Mouse (Mus musculus): ENCODE results near the gene Agpat2. TPM values are rescaled to one million over a fixed set of nuclear protein-coding genes. Genes with fewer than 3 reads are reported as not detected.

The Agpat2 gene
- total and polyA plus RNA-seq, 2 experiments from 2014 or later, result 8.2 to 13.9 TPM

DNA sequence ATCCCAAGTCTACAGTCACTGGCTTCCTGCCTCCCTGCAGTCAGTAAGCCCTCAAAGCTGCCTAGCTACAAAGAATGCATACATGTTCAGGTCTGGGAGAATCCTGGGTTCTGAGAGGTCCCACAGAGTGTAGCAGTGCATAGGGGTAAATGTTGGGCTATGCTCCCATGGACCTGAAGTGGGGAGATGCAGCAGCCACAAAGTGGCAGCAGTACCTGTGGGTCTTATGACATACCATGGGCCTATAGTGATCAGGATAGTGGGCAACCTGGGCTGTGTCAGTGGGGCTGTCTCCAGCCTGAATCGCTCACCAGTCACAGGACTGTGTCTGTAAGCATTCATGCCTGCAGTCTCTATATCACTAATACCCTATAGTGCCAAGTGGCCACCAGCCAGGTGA is 24.5 kb downstream of the Agpat2 start, which contains the start of gene Egfl7:
Gene Egfl7, plus strand, starts transcription at position 301 of the 400 bp plus-strand sequence.
- 0 out of 2 replicates have a peak, but pooled peaks cover 4% of the 10 kb centered on the region for H3K4me1 ChIP-seq (ENCODE audit: insufficient read depth, low read length)
- ATAC-seq, result no peak
- peak within 1 kb of the TSS; percentile 60; the same call in 1 of the 2 replicates for H3K27ac ChIP-seq
- DNase-seq (ENCODE audit: low spot score), result no peak
- H3K36me3 ChIP-seq (ENCODE audit: insufficient read depth, low read length), result no peaks in the 10 kb centered on the region
- H3K4me2 ChIP-seq (ENCODE audit: low read depth, low read length), result no peak within 1 kb of the TSS
- no peak for TF ChIP-seq CTCF (IDR thresholded peaks at IDR 0.05; ENCODE audit: low read depth)
- H3K4me3 ChIP-seq (ENCODE audit: low read length), result no peak within 1 kb of the TSS
- 81% methylated on average over 1 of the region's 1 CpGs for WGBS
- H3K27me3 ChIP-seq (ENCODE audit: insufficient read depth, low read length), result no peaks in the 10 kb centered on the region
- no peak within 1 kb of the TSS for H3K9ac ChIP-seq (replicated peaks; ENCODE audit: low read length)
- H3K9me3 ChIP-seq (ENCODE audit: low read length), result no peaks in the 10 kb centered on the region

DNA sequence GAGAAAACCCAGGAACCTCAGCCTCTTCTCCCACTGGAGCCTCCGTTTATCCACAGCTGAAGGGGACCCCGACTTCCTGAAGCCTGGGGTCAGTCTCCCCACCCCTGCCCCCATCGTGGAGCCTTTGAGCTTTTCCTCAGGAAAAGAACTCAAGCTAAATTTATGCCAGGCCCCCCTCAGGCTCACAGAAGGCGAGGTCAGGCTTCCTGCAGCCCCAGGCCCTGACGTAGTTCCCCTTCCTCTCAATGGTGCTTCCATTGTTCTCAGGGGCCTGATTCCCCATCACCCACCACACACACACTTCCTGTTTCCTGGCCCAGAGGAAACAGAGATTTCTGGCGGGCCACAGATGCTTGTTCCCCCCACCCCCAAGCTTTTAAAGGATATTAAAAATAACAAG is 25.8 kb downstream of the Agpat2 start:
- ATAC-seq (no peak), DNase-seq (ENCODE audit: low spot score) (no peak)
- H3K27ac ChIP-seq, result peak overlapping the region; percentile 60; the same call in 1 of the 2 replicates
- WGBS, result 37% methylated on average over 6 of the region's 6 CpGs
- no peak overlapping the region for H3K4me2 ChIP-seq (ENCODE audit: low read depth, low read length)
- H3K4me1 ChIP-seq (ENCODE audit: insufficient read depth, low read length), result peaks cover 9% of the 10 kb centered on the region; the same call in 1 of the 2 replicates
- TF ChIP-seq CTCF (IDR thresholded peaks at IDR 0.05; ENCODE audit: low read depth), result no peak
- H3K27me3 ChIP-seq (ENCODE audit: insufficient read depth, low read length), result no peaks in the 10 kb centered on the region
- no peak overlapping the region for H3K4me3 ChIP-seq (ENCODE audit: low read length)
- H3K36me3 ChIP-seq (ENCODE audit: insufficient read depth, low read length), result no peaks in the 10 kb centered on the region
- no peaks in the 10 kb centered on the region for H3K9me3 ChIP-seq (ENCODE audit: low read length)
- H3K9ac ChIP-seq (replicated peaks; ENCODE audit: low read length), result no peak overlapping the region

DNA sequence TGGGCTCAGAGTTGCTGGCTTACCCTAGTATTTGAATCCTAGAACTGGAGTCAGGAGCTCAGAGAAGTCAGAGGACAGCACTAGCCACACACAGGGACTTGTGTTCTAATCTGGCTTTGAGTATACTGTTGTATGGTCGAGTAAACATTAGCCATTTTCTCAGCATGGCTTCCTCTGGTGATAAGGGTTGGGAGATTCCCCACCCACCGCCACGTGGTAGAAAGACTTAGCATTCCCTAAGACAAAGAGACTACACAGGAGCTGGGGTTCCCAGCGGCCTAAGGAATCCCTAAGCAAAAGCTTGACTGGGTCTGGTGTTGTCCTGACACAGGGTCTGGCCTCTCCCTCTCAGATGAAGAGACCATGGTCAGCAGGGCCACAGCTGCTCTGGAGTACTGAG is 27.8 kb downstream of the Agpat2 start:
- Histone ChIP-seq H3K9ac (replicated peaks; ENCODE audit: low read length) (no peak overlapping the region), H3K4me1 (ENCODE audit: insufficient read depth, low read length) (peaks cover 13% of the 10 kb centered on the region; the same call in 1 of the 2 replicates), H3K4me2 (ENCODE audit: low read depth, low read length) (no peak overlapping the region), H3K9me3 (ENCODE audit: low read length) (no peaks in the 10 kb centered on the region), H3K36me3 (ENCODE audit: insufficient read depth, low read length) (no peaks in the 10 kb centered on the region), H3K4me3 (ENCODE audit: low read length) (no peak overlapping the region), H3K27ac (peak overlapping the region; percentile 32; the same call in 1 of the 2 replicates), H3K27me3 (ENCODE audit: insufficient read depth, low read length) (no peaks in the 10 kb centered on the region)
- TF ChIP-seq CTCF (IDR thresholded peaks at IDR 0.05; ENCODE audit: low read depth), result no peak
- 55% methylated on average over 4 of the region's 4 CpGs for WGBS
- DNase-seq (ENCODE audit: low spot score), result no peak
- ATAC-seq, result no peak

DNA sequence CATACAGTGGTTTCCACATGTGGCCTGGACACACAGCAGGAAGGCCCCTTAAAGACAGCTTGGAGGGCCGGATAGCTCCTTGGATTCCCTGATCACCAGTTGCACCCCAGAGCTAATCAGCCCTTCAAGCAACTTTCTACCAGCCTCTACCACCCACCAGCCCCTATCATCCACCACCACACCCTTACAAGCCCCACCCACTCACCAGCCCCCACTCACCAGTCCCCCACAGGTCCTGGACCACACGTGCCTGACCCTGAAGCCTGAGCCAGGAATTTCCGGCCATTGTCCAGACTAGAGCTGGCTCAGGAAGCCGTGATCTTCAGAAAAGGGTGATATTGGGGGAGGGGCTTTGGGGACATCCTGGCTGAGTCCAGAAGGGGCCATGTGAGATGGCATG is 28.4 kb downstream of the Agpat2 start:
- Histone ChIP-seq H3K27ac (peak overlapping the region; percentile 48; the same call in 1 of the 2 replicates), H3K27me3 (ENCODE audit: insufficient read depth, low read length) (no peaks in the 10 kb centered on the region), H3K4me2 (ENCODE audit: low read depth, low read length) (no peak overlapping the region), H3K4me3 (ENCODE audit: low read length) (no peak overlapping the region), H3K9ac (replicated peaks; ENCODE audit: low read length) (no peak overlapping the region), H3K36me3 (ENCODE audit: insufficient read depth, low read length) (no peaks in the 10 kb centered on the region), H3K4me1 (ENCODE audit: insufficient read depth, low read length) (peaks cover 13% of the 10 kb centered on the region; the same call in 1 of the 2 replicates), H3K9me3 (ENCODE audit: low read length) (no peaks in the 10 kb centered on the region)
- TF ChIP-seq CTCF (IDR thresholded peaks at IDR 0.05; ENCODE audit: low read depth), result no peak
- ATAC-seq, result no peak
- 59% methylated on average over 4 of the region's 4 CpGs for WGBS
- DNase-seq (ENCODE audit: low spot score), result no peak

DNA sequence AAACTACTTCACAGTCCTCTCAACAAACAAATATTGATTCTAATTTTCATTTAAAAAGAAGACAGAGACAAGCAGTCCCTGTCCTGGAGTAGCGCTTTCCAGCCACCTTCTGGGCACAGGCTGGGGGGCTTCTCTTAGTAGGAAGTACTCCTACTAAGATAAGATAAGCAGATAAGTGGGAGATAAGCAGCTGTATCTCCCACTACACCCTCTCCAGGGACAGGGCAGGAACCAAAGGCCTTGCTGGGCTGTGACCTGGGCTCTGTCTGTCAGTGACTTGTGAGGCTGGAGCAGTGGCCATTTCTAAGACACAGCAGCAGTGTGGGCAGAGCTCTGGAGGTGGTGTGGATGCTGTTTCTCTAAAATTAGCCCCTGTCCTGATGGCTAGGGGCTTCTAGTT is 28.8 kb downstream of the Agpat2 start:
- H3K36me3 ChIP-seq (ENCODE audit: insufficient read depth, low read length), result no peaks in the 10 kb centered on the region
- H3K4me1 ChIP-seq (ENCODE audit: insufficient read depth, low read length), result peaks cover 13% of the 10 kb centered on the region; the same call in 1 of the 2 replicates
- ATAC-seq (no peak), DNase-seq (ENCODE audit: low spot score) (no peak)
- no peak for TF ChIP-seq CTCF (IDR thresholded peaks at IDR 0.05; ENCODE audit: low read depth)
- H3K4me3 ChIP-seq (ENCODE audit: low read length), result no peak overlapping the region
- 94% methylated on average over 1 of the region's 1 CpGs for WGBS
- no peak overlapping the region for H3K9ac ChIP-seq (replicated peaks; ENCODE audit: low read length)
- H3K27me3 ChIP-seq (ENCODE audit: insufficient read depth, low read length), result no peaks in the 10 kb centered on the region
- no peaks in the 10 kb centered on the region for H3K9me3 ChIP-seq (ENCODE audit: low read length)
- H3K27ac ChIP-seq, result peak overlapping the region; percentile 48; the same call in 1 of the 2 replicates
- no peak overlapping the region for H3K4me2 ChIP-seq (ENCODE audit: low read depth, low read length)

DNA sequence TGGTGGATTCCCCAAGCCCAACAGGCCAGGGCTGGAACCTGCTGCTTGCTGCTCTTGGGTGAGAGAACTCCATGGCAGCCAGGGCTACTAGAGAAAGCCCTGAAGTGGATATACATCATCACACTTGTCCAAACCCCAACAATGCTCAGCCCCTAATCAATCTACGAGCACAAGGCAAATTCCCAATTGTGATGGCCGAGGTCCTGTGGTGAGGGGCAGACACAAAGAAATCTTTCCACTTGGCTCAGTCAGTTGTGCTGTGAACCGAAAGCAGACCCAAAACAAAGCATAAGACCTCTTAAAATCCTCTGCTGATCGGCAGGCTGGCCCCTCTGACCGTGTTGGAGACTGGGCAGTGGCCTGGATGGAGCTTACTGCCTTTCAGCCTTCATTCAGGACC is 29.4 kb downstream of the Agpat2 start:
- no peak overlapping the region for H3K9ac ChIP-seq (replicated peaks; ENCODE audit: low read length)
- no peaks in the 10 kb centered on the region for H3K9me3 ChIP-seq (ENCODE audit: low read length)
- peak overlapping the region; percentile 45; the same call in 1 of the 2 replicates for H3K27ac ChIP-seq
- ATAC-seq, result no peak
- no peaks in the 10 kb centered on the region for H3K27me3 ChIP-seq (ENCODE audit: insufficient read depth, low read length)
- H3K4me1 ChIP-seq (ENCODE audit: insufficient read depth, low read length), result peaks cover 13% of the 10 kb centered on the region; the same call in 1 of the 2 replicates
- H3K4me3 ChIP-seq (ENCODE audit: low read length), result no peak overlapping the region
- DNase-seq (ENCODE audit: low spot score), result no peak
- no peak for TF ChIP-seq CTCF (IDR thresholded peaks at IDR 0.05; ENCODE audit: low read depth)
- no peaks in the 10 kb centered on the region for H3K36me3 ChIP-seq (ENCODE audit: insufficient read depth, low read length)
- no peak overlapping the region for H3K4me2 ChIP-seq (ENCODE audit: low read depth, low read length)
- 21% methylated on average over 5 of the region's 5 CpGs for WGBS

DNA sequence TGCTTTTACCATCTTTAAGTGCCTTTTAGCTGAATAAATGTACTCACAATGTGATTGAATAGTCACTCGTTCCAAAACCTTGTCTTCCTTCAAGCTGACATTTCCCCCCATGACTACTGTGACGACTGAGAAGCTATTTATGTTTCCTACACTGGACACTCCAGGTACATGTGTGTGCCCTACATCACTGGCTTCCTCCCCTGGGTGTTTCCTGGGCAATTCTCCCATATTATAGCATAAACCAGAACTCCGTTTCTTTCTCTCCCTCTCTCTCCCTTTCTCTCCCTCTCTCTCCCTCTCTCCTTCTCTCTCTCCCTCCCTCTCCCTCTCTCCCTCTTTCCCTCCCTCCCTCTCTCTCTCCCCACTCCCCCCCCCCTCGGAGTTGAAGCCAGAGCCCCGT is 30.4 kb downstream of the Agpat2 start:
- H3K9me3 ChIP-seq (ENCODE audit: low read length), result no peaks in the 10 kb centered on the region
- peak overlapping the region; percentile 55; the same call in 1 of the 2 replicates for H3K27ac ChIP-seq
- no peak overlapping the region for H3K9ac ChIP-seq (replicated peaks; ENCODE audit: low read length)
- H3K4me2 ChIP-seq (ENCODE audit: low read depth, low read length), result no peak overlapping the region
- ATAC-seq (no peak; the same call in 1 of the 2 replicates), DNase-seq (ENCODE audit: low spot score) (peak; percentile 46)
- no peak for TF ChIP-seq CTCF (IDR thresholded peaks at IDR 0.05; ENCODE audit: low read depth)
- 12% methylated on average over 5 of the region's 5 CpGs for WGBS
- no peak overlapping the region for H3K4me3 ChIP-seq (ENCODE audit: low read length)
- peaks cover 13% of the 10 kb centered on the region; the same call in 1 of the 2 replicates for H3K4me1 ChIP-seq (ENCODE audit: insufficient read depth, low read length)
- H3K36me3 ChIP-seq (ENCODE audit: insufficient read depth, low read length), result no peaks in the 10 kb centered on the region
- H3K27me3 ChIP-seq (ENCODE audit: insufficient read depth, low read length), result no peaks in the 10 kb centered on the region

All from hindbrain, postnatal 0 days (tissue).